Mouse (Mus musculus) MEL-GATA-1-ER (cell line): ENCODE measurements around the gene Amh.

ENCODE experiments used
- DNase-seq: peaks from one replicate; pipeline ENCODE4 v3.0.0-alpha.2; 2012; ENCODE audit warnings: low read depth; ENCODE audit errors: extremely low read depth

Gene Amh

GRCm38 (mm10) chr10:80804916-80805315 lies at the start of gene Amh:
TSS of gene Amh (plus strand) at chr10:80805243.
- DNase-seq, result no peak

- DNase-seq, result no peak
These were observed 49.6 kb upstream of the Amh start for GRCm38 (mm10) chr10:80755291-80756015.

- DNase-seq, result no peak
These were observed 48.9 kb upstream of the Amh start for GRCm38 (mm10) chr10:80756099-80756498.

- no peak for DNase-seq
These were observed 48.5 kb upstream of the Amh start for GRCm38 (mm10) chr10:80756509-80756908.

GRCm38 (mm10) chr10:80756967-80757366 lies 48.1 kb upstream of the Amh start:
- no peak for DNase-seq

GRCm38 (mm10) chr10:80757717-80758116 lies 47.3 kb upstream of the Amh start:
- DNase-seq, result no peak

GRCm38 (mm10) chr10:80758651-80759050 lies 46.4 kb upstream of the Amh start:
- no peak for DNase-seq

GRCm38 (mm10) chr10:80760596-80761524 lies 44.2 kb upstream of the Amh start:
- no peak for DNase-seq

- no peak for DNase-seq
These were observed 43.2 kb upstream of the Amh start for GRCm38 (mm10) chr10:80761821-80762220.

GRCm38 (mm10) chr10:80763502-80763901 lies 41.5 kb upstream of the Amh start:
- DNase-seq, result no peak

GRCm38 (mm10) chr10:80765746-80766145 lies 39.3 kb upstream of the Amh start:
- DNase-seq, result no peak

- no peak for DNase-seq
These were observed 38.8 kb upstream of the Amh start for GRCm38 (mm10) chr10:80766161-80766815.

- DNase-seq, result no peak
These were observed 36.7 kb upstream of the Amh start for GRCm38 (mm10) chr10:80768365-80768764.

- DNase-seq, result no peak
These were observed 31.2 kb upstream of the Amh start for GRCm38 (mm10) chr10:80773816-80774215.

- peak; percentile 80 for DNase-seq
These were observed 30.5 kb upstream of the Amh start for GRCm38 (mm10) chr10:80774549-80774948.

GRCm38 (mm10) chr10:80774981-80775380 lies 30.1 kb upstream of the Amh start:
- DNase-seq, result no peak

- no peak for DNase-seq
These were observed 29.3 kb upstream of the Amh start for GRCm38 (mm10) chr10:80775731-80776130.

- DNase-seq, result no peak
These were observed 28.6 kb upstream of the Amh start for GRCm38 (mm10) chr10:80776358-80776869.

GRCm38 (mm10) chr10:80777123-80777522 lies 27.9 kb upstream of the Amh start:
- DNase-seq, result no peak

GRCm38 (mm10) chr10:80779565-80779964 lies 25.5 kb upstream of the Amh start:
- DNase-seq, result no peak

GRCm38 (mm10) chr10:80784302-80784701 lies 20.7 kb upstream of the Amh start:
- DNase-seq, result no peak

- DNase-seq, result no peak
These were observed 20.2 kb upstream of the Amh start for GRCm38 (mm10) chr10:80784871-80785270.
